Mouse (Mus musculus) spleen, adult 2 months (tissue): ENCODE measurements around the gene Nufip1.

ENCODE experiments used
- CTCF ChIP-seq: fragments of 200-500 bp; IDR thresholded peaks from 2 replicates; pipeline ENCODE4 v1.5.1; 2011; ENCODE audit warnings: mild to moderate bottlenecking, inconsistent platforms; ENCODE audit not compliant: insufficient read depth, insufficient read length, insufficient replicate concordance; ENCODE audit errors: extremely low read depth
- POLR2A ChIP-seq: fragments of 200-500 bp; IDR thresholded peaks from 2 replicates; pipeline ENCODE4 v1.6.1; 2011; ENCODE audit warnings: low read depth, low read length, inconsistent platforms

GRCm38 (mm10) chr14:76075721-76076120 is 35.0 kb upstream of the Nufip1 start:
- TF ChIP-seq CTCF (no peak), POLR2A (no peak)
